Mouse (Mus musculus) heart, embryonic 12.5 days (tissue): ENCODE measurements around the gene Tpm1. TPM values are rescaled to one million over a fixed set of nuclear protein-coding genes. Genes with fewer than 3 reads are reported as not detected.

Source experiments
- ATAC-seq: fragments of 200-750 bp; cut with Nextera tagmentation; 2 replicates; pipeline ENCODE4 v1.8.0; 2017; ENCODE audit warnings: moderate TSS enrichment, moderate library complexity; ENCODE audit not compliant: insufficient number of reproducible peaks, low FRiP score
- H3K27ac ChIP-seq: fragments of 300-500 bp; sonication (generic); 2 replicates; pipeline ENCODE4 v1.5.1; 2016; ENCODE audit warnings: mild to moderate bottlenecking, moderate library complexity; ENCODE audit not compliant: poor library complexity, severe bottlenecking
- H3K27me3 ChIP-seq: fragments of 300-500 bp; sonication (generic); replicated peaks from 2 replicates; pipeline ENCODE4 v1.6.1; 2016; ENCODE audit warnings: mild to moderate bottlenecking, moderate library complexity
- H3K36me3 ChIP-seq: fragments of 300-500 bp; sonication (generic); 2 replicates; pipeline ENCODE4 v1.6.1; 2016; ENCODE audit warnings: mild to moderate bottlenecking, moderate library complexity
- H3K4me1 ChIP-seq: fragments of 300-500 bp; sonication (generic); replicated peaks from 2 replicates; pipeline ENCODE4 v1.6.1; 2016; ENCODE audit warnings: mild to moderate bottlenecking
- H3K4me2 ChIP-seq: fragments of 300-500 bp; sonication (generic); 2 replicates; pipeline ENCODE4 v1.6.1; 2016; ENCODE audit warnings: mild to moderate bottlenecking, moderate library complexity
- H3K4me3 ChIP-seq: fragments of 300-500 bp; sonication (generic); 2 replicates; pipeline ENCODE4 v1.5.1; 2016; ENCODE audit warnings: mild to moderate bottlenecking
- H3K9ac ChIP-seq: fragments of 300-500 bp; sonication (generic); 2 replicates; pipeline ENCODE4 v1.6.1; 2016; ENCODE audit warnings: mild to moderate bottlenecking, moderate library complexity
- H3K9me3 ChIP-seq: fragments of 300-500 bp; sonication (generic); replicated peaks from 2 replicates; pipeline ENCODE4 v1.6.1; 2016; ENCODE audit warnings: mild to moderate bottlenecking, moderate library complexity
- WGBS: fragments of 180-500 bp; shearing (Covaris S2); methylation state at CpG from one replicate; pipeline ENCODE4 v1.1.7; 2016; 5-methylcytosine and 5-hydroxymethylcytosine counted together
- polyA plus RNA-seq: library from polyadenylated mRNA; unstranded; fragments of >200 nt; fragmentation: Nextera tagmentation; extraction: Ambion mirVana; gene quantifications from 2 replicates; pipeline ENCODE4 v1.2.1, GENCODE M21; 2016

Gene Tpm1
- polyA plus RNA-seq, 1 experiment from 2014 or later, result 4,565 TPM

GRCm38 (mm10) chr9:67026061-67026460 lies 23.1 kb downstream of the Tpm1 start:
- H3K4me3 ChIP-seq, result no peak overlapping the region
- H3K36me3 ChIP-seq, result peaks cover 96% of the 10 kb centered on the region
- no peaks in the 10 kb centered on the region for H3K27me3 ChIP-seq
- 83% methylated on average over 7 of the region's 7 CpGs for whole genome bisulfite sequencing
- H3K4me2 ChIP-seq, result no peak overlapping the region
- peak overlapping the region; percentile 61 for H3K27ac ChIP-seq
- no peak overlapping the region for H3K9ac ChIP-seq
- no peaks in the 10 kb centered on the region for H3K9me3 ChIP-seq
- H3K4me1 ChIP-seq, result peaks cover 40% of the 10 kb centered on the region
- no peak for ATAC-seq

GRCm38 (mm10) chr9:67024889-67025692 lies 24.1 kb downstream of the Tpm1 start:
- peaks cover 43% of the 10 kb centered on the region for H3K4me1 ChIP-seq
- H3K9ac ChIP-seq, result no peak overlapping the region
- peak overlapping the region; percentile 61 for H3K27ac ChIP-seq
- H3K4me3 ChIP-seq, result no peak overlapping the region
- no peaks in the 10 kb centered on the region for H3K9me3 ChIP-seq
- H3K4me2 ChIP-seq, result no peak overlapping the region
- peaks cover 88% of the 10 kb centered on the region for H3K36me3 ChIP-seq
- ATAC-seq, result peak; percentile 88
- 28% methylated on average over 17 of the region's 17 CpGs for WGBS
- H3K27me3 ChIP-seq, result no peaks in the 10 kb centered on the region

GRCm38 (mm10) chr9:67023371-67023770 lies 25.8 kb downstream of the Tpm1 start:
- Histone ChIP-seq H3K36me3 (peaks cover 72% of the 10 kb centered on the region), H3K4me3 (no peak overlapping the region), H3K27me3 (no peaks in the 10 kb centered on the region), H3K9me3 (no peaks in the 10 kb centered on the region), H3K4me1 (peaks cover 46% of the 10 kb centered on the region), H3K9ac (no peak overlapping the region), H3K27ac (no peak overlapping the region), H3K4me2 (no peak overlapping the region)
- ATAC-seq, result no peak
- WGBS, result 90% methylated on average over 9 of the region's 9 CpGs

- Histone ChIP-seq H3K27ac (peak overlapping the region; percentile 73), H3K4me3 (no peak overlapping the region), H3K36me3 (peaks cover 41% of the 10 kb centered on the region), H3K4me2 (no peak overlapping the region; the same call in 1 of the 2 replicates), H3K27me3 (no peaks in the 10 kb centered on the region), H3K9ac (no peak overlapping the region), H3K9me3 (no peaks in the 10 kb centered on the region), H3K4me1 (peaks cover 24% of the 10 kb centered on the region)
- WGBS, result 22% methylated on average over 2 of the region's 2 CpGs
- peak; percentile 26; the same call in 1 of the 2 replicates for ATAC-seq
Measured at GRCm38 (mm10) chr9:67020063-67020462, 29.1 kb downstream of the Tpm1 start.

GRCm38 (mm10) chr9:67013501-67013900 lies 35.7 kb downstream of the Tpm1 start:
- Histone ChIP-seq H3K36me3 (no peaks in the 10 kb centered on the region), H3K27me3 (no peaks in the 10 kb centered on the region)

GRCm38 (mm10) chr9:67012470-67012869 lies 36.7 kb downstream of the Tpm1 start:
- Histone ChIP-seq H3K4me1 (peaks cover 18% of the 10 kb centered on the region), H3K9ac (no peak overlapping the region), H3K4me2 (no peak overlapping the region), H3K9me3 (no peaks in the 10 kb centered on the region), H3K4me3 (no peak overlapping the region), H3K27me3 (no peaks in the 10 kb centered on the region), H3K36me3 (no peaks in the 10 kb centered on the region), H3K27ac (no peak overlapping the region)
- no peak for ATAC-seq
- WGBS, result 32% methylated on average over 3 of the region's 3 CpGs

More at GRCm38 (mm10) chr9:67013501-67013900, 35.7 kb downstream of the Tpm1 start:
- Histone ChIP-seq H3K4me2 (no peak overlapping the region), H3K4me1 (peaks cover 18% of the 10 kb centered on the region), H3K27ac (no peak overlapping the region), H3K9me3 (no peaks in the 10 kb centered on the region), H3K9ac (no peak overlapping the region), H3K4me3 (no peak overlapping the region)
- no peak for ATAC-seq
- WGBS, result 12% methylated on average over 2 of the region's 2 CpGs

GRCm38 (mm10) chr9:67011483-67011882 lies 37.7 kb downstream of the Tpm1 start:
- no peak for ATAC-seq
- Histone ChIP-seq H3K27me3 (no peaks in the 10 kb centered on the region), H3K9ac (no peak overlapping the region), H3K9me3 (no peaks in the 10 kb centered on the region), H3K27ac (no peak overlapping the region), H3K36me3 (no peaks in the 10 kb centered on the region), H3K4me2 (no peak overlapping the region), H3K4me3 (no peak overlapping the region), H3K4me1 (peaks cover 19% of the 10 kb centered on the region)
- WGBS, result 61% methylated on average over 9 of the region's 9 CpGs

- WGBS, result 37% methylated on average over 11 of the region's 11 CpGs
- H3K9me3 ChIP-seq, result no peaks in the 10 kb centered on the region
- H3K27ac ChIP-seq, result no peak overlapping the region
- no peaks in the 10 kb centered on the region for H3K36me3 ChIP-seq
- H3K27me3 ChIP-seq, result no peaks in the 10 kb centered on the region
- H3K4me3 ChIP-seq, result no peak overlapping the region
- H3K4me1 ChIP-seq, result peaks cover 32% of the 10 kb centered on the region
- H3K4me2 ChIP-seq, result no peak overlapping the region
- H3K9ac ChIP-seq, result no peak overlapping the region
- ATAC-seq, result no peak
Measured at GRCm38 (mm10) chr9:67008781-67009180, 40.4 kb downstream of the Tpm1 start.

- Histone ChIP-seq H3K4me1 (peaks cover 16% of the 10 kb centered on the region), H3K27ac (no peak overlapping the region), H3K9ac (no peak overlapping the region), H3K36me3 (no peaks in the 10 kb centered on the region), H3K9me3 (no peaks in the 10 kb centered on the region), H3K4me2 (no peak overlapping the region), H3K27me3 (no peaks in the 10 kb centered on the region), H3K4me3 (no peak overlapping the region)
- 63% methylated on average over 4 of the region's 4 CpGs for WGBS
- ATAC-seq, result no peak
Measured at GRCm38 (mm10) chr9:67006376-67006775, 42.8 kb downstream of the Tpm1 start.

GRCm38 (mm10) chr9:67005161-67005742 lies 44.0 kb downstream of the Tpm1 start:
- ATAC-seq, result no peak
- Histone ChIP-seq H3K27ac (no peak overlapping the region), H3K4me1 (peaks cover 18% of the 10 kb centered on the region), H3K4me3 (no peak overlapping the region), H3K9ac (no peak overlapping the region), H3K36me3 (no peaks in the 10 kb centered on the region), H3K4me2 (no peak overlapping the region), H3K27me3 (no peaks in the 10 kb centered on the region), H3K9me3 (no peaks in the 10 kb centered on the region)
- 77% methylated on average over 11 of the region's 11 CpGs for WGBS

- 48% methylated on average over 4 of the region's 4 CpGs for WGBS
- Histone ChIP-seq H3K4me2 (no peak overlapping the region), H3K4me1 (peaks cover 18% of the 10 kb centered on the region), H3K27ac (no peak overlapping the region), H3K36me3 (no peaks in the 10 kb centered on the region), H3K4me3 (no peak overlapping the region), H3K9me3 (no peaks in the 10 kb centered on the region), H3K27me3 (no peaks in the 10 kb centered on the region), H3K9ac (no peak overlapping the region)
- no peak for ATAC-seq
Measured at GRCm38 (mm10) chr9:67003656-67004055, 45.5 kb downstream of the Tpm1 start.
